Mouse (Mus musculus) midbrain, embryonic 10.5 days (tissue): ENCODE measurements around the gene Ankmy1. TPM values are rescaled to one million over a fixed set of nuclear protein-coding genes. Genes with fewer than 3 reads are reported as not detected.

Experiments
- DNase-seq: peaks from one replicate; pipeline ENCODE4 v3.0.0-alpha.2; 2017; ENCODE audit warnings: low spot score
- H3K27ac ChIP-seq: fragments of 300-500 bp; sonication (generic); replicated peaks from 2 replicates; pipeline ENCODE4 v1.5.1; 2016; ENCODE audit warnings: mild to moderate bottlenecking
- H3K27me3 ChIP-seq: fragments of 300-500 bp; sonication (generic); 2 replicates; pipeline ENCODE4 v1.6.1; 2016; ENCODE audit warnings: low read depth, mild to moderate bottlenecking; ENCODE audit not compliant: poor library complexity, severe bottlenecking
- H3K36me3 ChIP-seq: fragments of 300-500 bp; sonication (generic); 2 replicates; pipeline ENCODE4 v1.6.1; 2016; ENCODE audit warnings: mild to moderate bottlenecking, moderate library complexity
- H3K4me1 ChIP-seq: fragments of 300-500 bp; sonication (generic); 2 replicates; pipeline ENCODE4 v1.6.1; 2016
- H3K4me3 ChIP-seq: fragments of 300-500 bp; sonication (generic); 2 replicates; pipeline ENCODE4 v1.5.1; 2016; ENCODE audit warnings: mild to moderate bottlenecking, moderate library complexity
- H3K9me3 ChIP-seq: fragments of 300-500 bp; sonication (generic); replicated peaks from 2 replicates; pipeline ENCODE4 v1.6.1; 2016; ENCODE audit warnings: mild to moderate bottlenecking
- WGBS: fragments of 180-500 bp; shearing (Covaris S2); methylation state at CpG from one replicate; pipeline ENCODE4 v1.1.7; 2016; 5-methylcytosine and 5-hydroxymethylcytosine counted together
- polyA plus RNA-seq: library from polyadenylated mRNA; unstranded; fragments of >200 nt; fragmentation: Nextera tagmentation; extraction: Ambion mirVana; gene quantifications from 2 replicates; pipeline ENCODE4 v1.2.1, GENCODE M21; 2016

Gene Ankmy1
- polyA plus RNA-seq, 1 experiment from 2014 or later, result 0.30 TPM

DNA sequence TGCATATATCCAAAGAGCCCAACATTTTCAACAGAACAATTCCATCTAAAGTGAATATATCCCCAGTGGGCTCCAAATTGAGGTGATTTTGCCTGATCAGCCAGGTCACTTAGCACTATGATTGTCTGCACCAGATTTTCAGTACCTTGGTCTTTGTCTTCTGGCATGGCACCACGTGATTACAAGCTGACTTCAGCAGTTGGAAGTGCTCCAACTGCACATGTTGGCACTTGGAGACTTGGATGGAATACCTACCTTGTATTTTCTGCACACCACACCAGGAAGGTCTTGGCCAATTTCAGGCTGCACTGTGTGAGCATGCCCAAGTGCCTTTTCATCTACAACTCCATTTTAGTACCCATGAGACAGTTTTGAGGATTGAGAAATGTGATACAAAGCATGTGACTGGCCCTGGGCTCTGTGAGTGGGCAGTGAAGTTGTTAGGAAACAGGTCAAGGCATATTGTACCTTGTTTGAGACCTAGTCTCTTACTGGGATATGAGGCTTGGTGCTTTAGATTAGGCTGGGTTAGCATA is 27.5 kb upstream of the Ankmy1 start:
- WGBS, result 26% methylated on average over 1 of the region's 1 CpGs
- no peaks in the 10 kb centered on the region; the same call in 1 of the 2 replicates for H3K9me3 ChIP-seq

DNA sequence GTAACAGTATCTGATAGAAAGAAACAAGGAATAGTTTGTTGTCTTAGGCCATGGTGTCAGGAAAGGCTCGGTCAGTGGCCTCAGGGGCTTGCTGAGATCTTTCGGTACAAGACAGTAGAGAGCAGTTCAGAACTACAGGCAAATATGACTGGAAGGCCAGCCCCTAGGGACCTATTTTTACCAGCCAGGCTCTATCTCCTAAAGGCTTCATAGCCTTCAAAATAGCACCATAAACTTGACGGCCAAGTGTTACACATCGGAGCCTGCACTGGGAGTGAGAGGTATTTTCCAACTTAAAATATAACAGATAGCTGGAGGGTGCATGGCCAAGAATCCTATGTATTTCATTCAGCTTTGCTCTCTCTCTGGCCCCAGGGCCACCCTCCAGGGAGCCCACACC is 18.8 kb upstream of the Ankmy1 start:
- H3K27me3 ChIP-seq, result no peaks in the 10 kb centered on the region
- WGBS, result 91% methylated on average over 4 of the region's 4 CpGs
- H3K4me3 ChIP-seq, result no peak overlapping the region
- no peaks in the 10 kb centered on the region for H3K4me1 ChIP-seq
- H3K9me3 ChIP-seq, result no peaks in the 10 kb centered on the region
- no peak for DNase-seq
- no peak overlapping the region for H3K27ac ChIP-seq
- peaks cover 50% of the 10 kb centered on the region for H3K36me3 ChIP-seq

More for the DNA sequence above, 27.5 kb upstream of the Ankmy1 start:
- no peak overlapping the region for H3K27ac ChIP-seq
- DNase-seq, result no peak
- no peaks in the 10 kb centered on the region for H3K27me3 ChIP-seq
- no peak overlapping the region for H3K4me3 ChIP-seq
- no peaks in the 10 kb centered on the region for H3K36me3 ChIP-seq
- peaks cover 15% of the 10 kb centered on the region for H3K4me1 ChIP-seq

DNA sequence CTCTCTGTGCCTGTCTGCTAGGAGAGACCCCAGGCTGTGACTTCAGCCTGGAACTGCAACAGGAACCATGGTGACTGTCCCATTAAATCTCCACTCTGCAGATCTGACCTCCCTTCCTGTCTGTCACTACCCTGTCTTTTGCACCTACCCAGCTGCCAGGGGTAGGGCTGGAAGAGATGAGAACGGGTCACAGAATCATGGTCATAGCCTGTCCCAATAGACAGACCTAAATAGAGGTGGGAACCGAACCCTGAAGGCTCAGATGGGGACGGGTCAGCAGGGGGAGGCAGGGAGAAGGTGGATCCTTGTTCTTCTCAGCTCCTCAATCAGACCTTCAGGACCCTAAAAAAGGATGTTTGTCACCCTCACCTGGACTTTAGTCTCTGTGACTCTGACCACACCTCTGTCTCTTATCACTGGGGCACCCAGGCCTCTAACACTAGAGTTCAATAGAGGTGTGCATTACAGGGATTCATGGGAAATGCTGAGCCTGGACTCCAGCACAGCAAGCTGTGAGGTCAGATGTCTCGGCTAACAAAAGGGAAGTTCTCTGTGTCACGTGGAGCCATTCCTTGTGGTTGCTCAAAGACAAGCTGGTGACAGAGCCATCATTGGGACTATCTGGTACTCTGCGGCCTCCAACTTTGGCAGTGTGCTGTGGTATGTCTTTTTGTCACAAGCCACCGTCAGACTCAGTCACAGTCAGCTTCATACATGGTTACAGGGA is 17.9 kb upstream of the Ankmy1 start:
- Histone ChIP-seq H3K27ac (no peak overlapping the region), H3K4me3 (no peak overlapping the region), H3K4me1 (no peaks in the 10 kb centered on the region), H3K9me3 (no peaks in the 10 kb centered on the region), H3K36me3 (peaks cover 58% of the 10 kb centered on the region), H3K27me3 (no peaks in the 10 kb centered on the region)
- DNase-seq, result no peak
- WGBS, result 87% methylated on average over 7 of the region's 7 CpGs

GRCm38 (mm10) chr1:92919775-92920174 is 17.1 kb upstream of the Ankmy1 start:
- peaks cover 67% of the 10 kb centered on the region for H3K36me3 ChIP-seq
- DNase-seq, result no peak
- H3K27ac ChIP-seq, result no peak overlapping the region
- no peak overlapping the region for H3K4me3 ChIP-seq
- WGBS, result 94% methylated on average over 12 of the region's 12 CpGs
- no peaks in the 10 kb centered on the region for H3K9me3 ChIP-seq
- H3K27me3 ChIP-seq, result no peaks in the 10 kb centered on the region
- H3K4me1 ChIP-seq, result no peaks in the 10 kb centered on the region

GRCm38 (mm10) chr1:92919151-92919550 is 16.4 kb upstream of the Ankmy1 start:
- H3K9me3 ChIP-seq, result no peaks in the 10 kb centered on the region
- peaks cover 73% of the 10 kb centered on the region for H3K36me3 ChIP-seq
- no peak overlapping the region for H3K4me3 ChIP-seq
- no peak overlapping the region for H3K27ac ChIP-seq
- WGBS, result 98% methylated on average over 11 of the region's 11 CpGs
- no peaks in the 10 kb centered on the region for H3K4me1 ChIP-seq
- DNase-seq, result no peak
- no peaks in the 10 kb centered on the region for H3K27me3 ChIP-seq

DNA sequence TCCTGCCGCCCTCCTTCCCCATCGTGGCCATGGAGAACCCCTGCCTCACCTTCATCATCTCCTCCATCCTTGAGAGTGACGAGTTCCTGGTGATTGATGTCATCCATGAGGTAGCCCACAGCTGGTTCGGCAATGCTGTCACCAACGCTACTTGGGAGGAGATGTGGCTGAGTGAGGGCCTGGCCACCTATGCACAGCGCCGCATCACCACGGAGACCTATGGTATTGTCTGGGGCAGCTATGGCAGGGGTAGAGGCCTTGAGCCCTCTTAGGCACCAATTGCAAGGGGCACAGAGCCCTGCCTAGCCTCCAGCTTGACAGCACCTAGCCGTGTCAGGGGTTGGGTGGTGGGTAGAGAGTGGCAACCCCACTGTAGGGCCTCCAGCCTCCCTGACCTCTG is 14.0 kb upstream of the Ankmy1 start:
- Histone ChIP-seq H3K4me3 (no peak overlapping the region), H3K4me1 (peaks cover 14% of the 10 kb centered on the region), H3K36me3 (peaks cover 80% of the 10 kb centered on the region), H3K9me3 (no peaks in the 10 kb centered on the region), H3K27me3 (no peaks in the 10 kb centered on the region), H3K27ac (no peak overlapping the region)
- no peak for DNase-seq
- 91% methylated on average over 9 of the region's 9 CpGs for WGBS

GRCm38 (mm10) chr1:92914993-92915392 is 12.3 kb upstream of the Ankmy1 start:
- no peak for DNase-seq
- peaks cover 65% of the 10 kb centered on the region for H3K36me3 ChIP-seq

GRCm38 (mm10) chr1:92914239-92914638 is 11.5 kb upstream of the Ankmy1 start:
- peaks cover 9% of the 10 kb centered on the region for H3K27me3 ChIP-seq
- H3K4me3 ChIP-seq, result no peak overlapping the region
- no peak overlapping the region for H3K27ac ChIP-seq
- 87% methylated on average over 4 of the region's 4 CpGs for WGBS
- H3K36me3 ChIP-seq, result peaks cover 58% of the 10 kb centered on the region
- H3K4me1 ChIP-seq, result peaks cover 34% of the 10 kb centered on the region
- no peaks in the 10 kb centered on the region for H3K9me3 ChIP-seq
- no peak for DNase-seq

More at GRCm38 (mm10) chr1:92914993-92915392, 12.3 kb upstream of the Ankmy1 start:
- Histone ChIP-seq H3K4me1 (peaks cover 26% of the 10 kb centered on the region), H3K4me3 (no peak overlapping the region), H3K27ac (no peak overlapping the region), H3K9me3 (no peaks in the 10 kb centered on the region), H3K27me3 (peaks cover 1% of the 10 kb centered on the region; the same call in 1 of the 2 replicates)
- 89% methylated on average over 11 of the region's 11 CpGs for WGBS

- Histone ChIP-seq H3K9me3 (no peaks in the 10 kb centered on the region), H3K27me3 (peaks cover 24% of the 10 kb centered on the region), H3K4me3 (peak overlapping the region; percentile 75), H3K4me1 (peaks cover 43% of the 10 kb centered on the region), H3K27ac (no peak overlapping the region), H3K36me3 (peaks cover 38% of the 10 kb centered on the region)
- WGBS, result 50% methylated on average over 1 of the region's 1 CpGs
- peak; percentile 20 for DNase-seq
These were observed 9.6 kb upstream of the Ankmy1 start for GRCm38 (mm10) chr1:92912286-92912685.

- no peak for DNase-seq
- H3K27ac ChIP-seq, result peak overlapping the region; percentile 92
- 53% methylated on average over 8 of the region's 8 CpGs for WGBS
These were observed 9.0 kb upstream of the Ankmy1 start for GRCm38 (mm10) chr1:92911721-92912138.

GRCm38 (mm10) chr1:92910925-92911720 is 8.4 kb upstream of the Ankmy1 start:
- peak overlapping the region; percentile 75 for H3K4me3 ChIP-seq
- H3K9me3 ChIP-seq, result no peaks in the 10 kb centered on the region
- peaks cover 27% of the 10 kb centered on the region for H3K36me3 ChIP-seq
- DNase-seq, result peak; percentile 65
- WGBS, result 2% methylated on average over 84 of the region's 85 CpGs
- H3K4me1 ChIP-seq, result peaks cover 54% of the 10 kb centered on the region
- H3K27ac ChIP-seq, result peak overlapping the region; percentile 92
- peaks cover 24% of the 10 kb centered on the region for H3K27me3 ChIP-seq

More at GRCm38 (mm10) chr1:92911721-92912138, 9.0 kb upstream of the Ankmy1 start:
- Histone ChIP-seq H3K4me1 (peaks cover 48% of the 10 kb centered on the region), H3K4me3 (peak overlapping the region; percentile 75), H3K36me3 (peaks cover 33% of the 10 kb centered on the region), H3K9me3 (no peaks in the 10 kb centered on the region), H3K27me3 (peaks cover 24% of the 10 kb centered on the region)

- Histone ChIP-seq H3K27ac (peak within 1 kb of the TSS; percentile 92), H3K4me1 (peaks cover 55% of the 10 kb centered on the region)
- WGBS, result 1% methylated on average over 55 of the region's 57 CpGs
These were observed 7.7 kb upstream of the Ankmy1 start, which contains the start of gene Rnpepl1 for GRCm38 (mm10) chr1:92910239-92910885. Rnpepl1 (plus strand) TSS chr1:92910783.

More at GRCm38 (mm10) chr1:92910239-92910885, 7.7 kb upstream of the Ankmy1 start, which contains the start of gene Rnpepl1:
- DNase-seq, result peak; percentile 79
- peaks cover 19% of the 10 kb centered on the region for H3K36me3 ChIP-seq
- H3K27me3 ChIP-seq, result peaks cover 24% of the 10 kb centered on the region
- H3K9me3 ChIP-seq, result no peaks in the 10 kb centered on the region
- peak within 1 kb of the TSS; percentile 75 for H3K4me3 ChIP-seq
